Mouse (Mus musculus): ENCODE data around the gene Map3k7cl. TPM values are rescaled to one million over a fixed set of nuclear protein-coding genes. Genes with fewer than 3 reads are reported as not detected.
A peak's percentile ranks its signal among the peaks of the same experiment; 100 is the strongest.

The Map3k7cl gene
- total and polyA plus RNA-seq, 3 experiments = 0.08 TPM; not detected in 2

- DNase-seq (ENCODE audit: extremely low read depth) = no peak
- no peaks in the 10 kb centered on the region for H3K27me3 ChIP-seq (replicated peaks)
- H3K9ac ChIP-seq (ENCODE audit: insufficient read depth, low read depth) = no peak overlapping the region
- H3K9me3 ChIP-seq (replicated peaks; ENCODE audit: low read length) = no peaks in the 10 kb centered on the region
- in situ Hi-C loops (cut with MboI; ENCODE audit: low pct_ligation_motif_present, low pct_unique_long_range_greater_than_20kb, low sequenced_read_pairs) = no loop called here
- H3K79me2 ChIP-seq (replicated peaks; ENCODE audit: control insufficient read depth, extremely low read depth, insufficient read depth, poor library complexity, severe bottlenecking) = no peaks in the 10 kb centered on the region
- no peak for TF ChIP-seq NRF1 (IDR thresholded peaks at IDR 0.05; ENCODE audit: low read depth, low read length)
- TF ChIP-seq ZMIZ1 (IDR thresholded peaks at IDR 0.05; ENCODE audit: low read depth, low read length) = no peak
- TF ChIP-seq HCFC1 (IDR thresholded peaks at IDR 0.05; ENCODE audit: low read depth, low read length) = no peak
- TF ChIP-seq POLR2A (IDR thresholded peaks at IDR 0.05; ENCODE audit: low read depth, low read length) = no peak
- no peak for TF ChIP-seq JUND (conservative IDR thresholded peaks at IDR 0.05; ENCODE audit: low read depth, low read length)
- TF ChIP-seq MXI1 (IDR thresholded peaks at IDR 0.05; ENCODE audit: low read depth, low read length) = no peak
- no peak for TF ChIP-seq JUN (IDR thresholded peaks at IDR 0.05; ENCODE audit: insufficient read depth, low read depth, low read length)
- no peak for TF ChIP-seq RAD21 (IDR thresholded peaks at IDR 0.05; ENCODE audit: low read depth, low read length)
- TF ChIP-seq CHD1 (IDR thresholded peaks at IDR 0.05; ENCODE audit: low read depth, low read length) = no peak
- TF ChIP-seq MYC (IDR thresholded peaks at IDR 0.05; ENCODE audit: low read depth, low read length) = no peak
- TF ChIP-seq IRF4 (IDR thresholded peaks at IDR 0.05; ENCODE audit: low read depth, low read length) = no peak
- TF ChIP-seq USF2 (conservative IDR thresholded peaks at IDR 0.05; ENCODE audit: low read depth, low read length) = no peak
- no peak for TF ChIP-seq ZNF384 (IDR thresholded peaks at IDR 0.05; ENCODE audit: low read depth, low read length)
- H3K27ac ChIP-seq (ENCODE audit: insufficient read depth, low read depth) = no peak overlapping the region
- dilution Hi-C loops (cut with MboI; ENCODE audit: extremely low pct_ligation_motif_present, extremely low pct_unique_long_range_greater_than_20kb, low sequenced_read_pairs) = no loop called here
- H3K4me2 ChIP-seq (ENCODE audit: insufficient read depth, low read depth, poor library complexity, severe bottlenecking) = no peak overlapping the region
- no peaks in the 10 kb centered on the region for H3K36me3 ChIP-seq (replicated peaks in 1 of 2; ENCODE audit: control insufficient read depth in 1 of 2, insufficient read depth in 1 of 2, low read length in 1 of 2)
- no peak overlapping the region for H3K4me3 ChIP-seq (replicated peaks in 1 of 3; ENCODE audit: low read depth in 2 of 3, low read length in 2 of 3, poor library complexity in 1 of 3)
- peaks cover 5 to 7% of the 10 kb centered on the region in 2 experiments; a peak in 3 of 4 replicates for H3K4me1 ChIP-seq (ENCODE audit: control insufficient read depth in 1 of 2, insufficient read depth in 2 of 2)
These were observed 10.4 kb downstream of the Map3k7cl start for GRCm38 (mm10) chr16:87563524-87563923.

GRCm38 (mm10) chr16:87564564-87564963 is 11.4 kb downstream of the Map3k7cl start:
- dilution Hi-C loops (cut with MboI; ENCODE audit: extremely low pct_ligation_motif_present, extremely low pct_unique_long_range_greater_than_20kb, low sequenced_read_pairs) = no loop called here
- Histone ChIP-seq H3K27me3 (replicated peaks) (no peaks in the 10 kb centered on the region), H3K9me3 (replicated peaks; ENCODE audit: low read length) (no peaks in the 10 kb centered on the region), H3K36me3 (replicated peaks in 1 of 2; ENCODE audit: control insufficient read depth in 1 of 2, insufficient read depth in 1 of 2, low read length in 1 of 2) (no peaks in the 10 kb centered on the region), H3K79me2 (replicated peaks; ENCODE audit: control insufficient read depth, extremely low read depth, insufficient read depth, poor library complexity, severe bottlenecking) (no peaks in the 10 kb centered on the region), H3K4me1 (ENCODE audit: control insufficient read depth in 1 of 2, insufficient read depth in 2 of 2) (peaks cover 5% of the 10 kb centered on the region in 2 experiments; a peak in 3 of 4 replicates), H3K4me2 (ENCODE audit: insufficient read depth, low read depth, poor library complexity, severe bottlenecking) (no peak overlapping the region), H3K4me3 (replicated peaks in 1 of 3; ENCODE audit: low read depth in 2 of 3, low read length in 2 of 3, poor library complexity in 1 of 3) (no peak overlapping the region), H3K9ac (ENCODE audit: insufficient read depth, low read depth) (no peak overlapping the region), H3K27ac (ENCODE audit: insufficient read depth, low read depth) (no peak overlapping the region)
- TF ChIP-seq MYC (IDR thresholded peaks at IDR 0.05; ENCODE audit: low read depth, low read length) (no peak), UBTF (IDR thresholded peaks at IDR 0.05; ENCODE audit: low read depth, low read length) (no peak), JUN (IDR thresholded peaks at IDR 0.05; ENCODE audit: insufficient read depth, low read depth, low read length) (no peak), MXI1 (IDR thresholded peaks at IDR 0.05; ENCODE audit: low read depth, low read length) (0 out of 2 replicates have a peak, but pooled peaks have one; percentile 24), KAT2A (IDR thresholded peaks at IDR 0.05; ENCODE audit: insufficient replicate concordance, low read length) (no peak), ETS1 (conservative IDR thresholded peaks at IDR 0.05; ENCODE audit: low read depth, low read length) (peak; percentile 48; the same call in 1 of the 2 replicates), MAZ (IDR thresholded peaks at IDR 0.05; ENCODE audit: low read depth, low read length) (no peak), NRF1 (IDR thresholded peaks at IDR 0.05; ENCODE audit: low read depth, low read length) (no peak), BHLHE40 (IDR thresholded peaks at IDR 0.05; ENCODE audit: low read depth, low read length) (peak; percentile 77), RAD21 (IDR thresholded peaks at IDR 0.05; ENCODE audit: low read depth, low read length) (no peak), ZMIZ1 (IDR thresholded peaks at IDR 0.05; ENCODE audit: low read depth, low read length) (no peak), CHD1 (IDR thresholded peaks at IDR 0.05; ENCODE audit: low read depth, low read length) (no peak), PAX5 (IDR thresholded peaks at IDR 0.05; ENCODE audit: low read length) (no peak), ZC3H11A (IDR thresholded peaks at IDR 0.05; ENCODE audit: low read depth, low read length) (no peak), HCFC1 (IDR thresholded peaks at IDR 0.05; ENCODE audit: low read depth, low read length) (no peak), EP300 (IDR thresholded peaks at IDR 0.05; ENCODE audit: low read length) (peak; percentile 63), IRF4 (IDR thresholded peaks at IDR 0.05; ENCODE audit: low read depth, low read length) (peak; percentile 73), NELFE (IDR thresholded peaks at IDR 0.05; ENCODE audit: low read depth, low read length) (no peak), CHD2 (IDR thresholded peaks at IDR 0.05; ENCODE audit: low read length) (no peak), TCF12 (IDR thresholded peaks at IDR 0.05; ENCODE audit: low read depth, low read length) (no peak), TBP (conservative IDR thresholded peaks at IDR 0.05; ENCODE audit: low read depth, low read length) (no peak)
- in situ Hi-C loops (cut with MboI; ENCODE audit: low pct_ligation_motif_present, low pct_unique_long_range_greater_than_20kb, low sequenced_read_pairs) = no loop called here
- no peak for DNase-seq (ENCODE audit: extremely low read depth)
